Mouse (Mus musculus): ENCODE measurements at regions not wholly inside any gene's neighbourhood (a gene's known extent, or its start where the extent isn't known, plus 50 kb on each side); places are given as distances from the start of the nearest gene placed in this dataset.

DNA sequence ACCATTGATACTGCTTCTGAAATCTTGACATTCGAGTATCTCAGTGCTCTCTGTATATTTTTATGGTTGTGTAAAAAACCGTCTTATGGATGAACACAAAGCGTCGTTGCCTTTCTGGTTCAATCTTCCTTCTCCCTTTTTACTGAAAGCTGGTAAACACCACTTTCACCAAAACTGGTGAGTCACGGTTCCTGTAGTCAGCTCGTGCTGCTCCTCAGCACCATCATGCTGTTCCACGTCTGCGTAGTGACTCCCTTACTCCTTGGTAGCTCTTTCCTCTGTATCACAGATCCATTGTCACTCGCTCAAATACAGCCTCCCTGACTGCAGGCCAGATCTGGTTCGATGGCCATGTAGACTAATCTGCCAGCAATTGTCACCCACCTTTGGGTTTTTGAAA lies 346.2 kb upstream of the Zmiz1 start:
- TF ChIP-seq ZNF384 (IDR thresholded peaks at IDR 0.05; ENCODE audit: low read depth, low read length) (no peak), HCFC1 (IDR thresholded peaks at IDR 0.05; ENCODE audit: borderline replicate concordance, insufficient read depth, low read length) (no peak), ZC3H11A (IDR thresholded peaks at IDR 0.05; ENCODE audit: borderline replicate concordance, low read depth, low read length) (no peak), CHD2 (IDR thresholded peaks at IDR 0.05; ENCODE audit: low read depth, low read length) (no peak), MAFK (IDR thresholded peaks at IDR 0.05; ENCODE audit: insufficient read depth, low read depth, low read length) (no peak)
